Mouse (Mus musculus) cerebellum, adult 2 months (tissue): ENCODE measurements around the gene Lrrn3. TPM values are rescaled to one million over a fixed set of nuclear protein-coding genes. Genes with fewer than 3 reads are reported as not detected.
A peak's percentile ranks its signal among the peaks of the same experiment; 100 is the strongest.

ENCODE experiments used
- DNase-seq, 2 experiments: peaks; one replicate each; pipeline ENCODE4 v3.0.0; 2021
- H3K27ac ChIP-seq: fragments of 200-500 bp; 2 replicates; pipeline ENCODE4 v1.5.1; 2012; ENCODE audit warnings: low read length, control low read depth, inconsistent platforms; ENCODE audit not compliant: insufficient read depth
- H3K27me3 ChIP-seq: fragments of 200-500 bp; 2 replicates; pipeline ENCODE4 v1.6.1; 2012; ENCODE audit warnings: inconsistent platforms, mild to moderate bottlenecking, low read length, moderate library complexity; ENCODE audit not compliant: control insufficient read depth, insufficient read depth
- H3K4me1 ChIP-seq: fragments of 200-500 bp; 2 replicates; pipeline ENCODE4 v1.6.1; 2011; ENCODE audit warnings: low read length; ENCODE audit not compliant: control insufficient read depth, insufficient read depth
- H3K4me3 ChIP-seq: fragments of 200-500 bp; replicated peaks from 2 replicates; pipeline ENCODE3; 2011; ENCODE audit warnings: mild to moderate bottlenecking, low read depth, low read length, control low read depth; ENCODE audit not compliant: insufficient read depth
- CTCF ChIP-seq: fragments of 200-500 bp; IDR thresholded peaks from 2 replicates; pipeline ENCODE4 v1.5.1; 2011; ENCODE audit warnings: low read depth, mild to moderate bottlenecking, control low read depth, low read length, moderate library complexity, borderline replicate concordance; ENCODE audit not compliant: insufficient read depth
- POLR2A ChIP-seq: fragments of 200-500 bp; IDR thresholded peaks from 2 replicates; pipeline ENCODE4 v1.6.1; 2011; ENCODE audit warnings: low read length, control low read depth, borderline replicate concordance; ENCODE audit not compliant: insufficient read depth
- WGBS: fragments of 180-500 bp; shearing (Covaris S2); methylation state at CpG from one replicate; pipeline ENCODE4 v1.1.7; 2018; 5-methylcytosine and 5-hydroxymethylcytosine counted together
- polyA plus RNA-seq: library from polyadenylated mRNA; depleted of rRNA; stranded (reverse); fragments of >200 nt; gene quantifications from 2 replicates; pipeline ENCODE4 v1.2.3, GENCODE M21; 2012; rRNA removed

The Lrrn3 gene
- polyA plus RNA-seq = 22.8 and 23.2 TPM in 2 replicates

DNA sequence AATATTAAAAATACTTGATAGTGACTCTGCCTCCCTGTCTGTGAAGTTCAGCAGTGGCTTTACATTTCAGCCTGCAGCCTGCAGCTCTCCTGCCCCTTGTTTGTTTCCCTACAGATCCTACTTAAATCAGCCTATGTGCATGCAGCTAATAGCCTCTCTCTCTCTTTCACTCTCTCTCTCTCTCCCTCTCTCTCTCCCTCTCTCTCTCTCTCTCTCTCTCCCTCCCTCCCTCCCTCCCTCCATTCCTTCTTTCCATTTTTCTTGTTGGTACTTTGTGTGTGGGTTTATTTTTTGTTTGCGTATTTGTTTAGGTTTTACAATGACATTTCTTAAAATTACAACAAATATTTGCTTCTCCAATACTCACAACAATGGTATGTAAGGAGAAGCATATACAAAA lies at the start of gene Lrrn3:
Gene Lrrn3 (minus strand): TSS at position 101 of the 400 bp plus-strand sequence.
- Histone ChIP-seq H3K27me3 (no peaks in the 10 kb centered on the region), H3K27ac (peak within 1 kb of the TSS; percentile 78), H3K4me1 (0 out of 2 replicates have a peak, but pooled peaks cover 3% of the 10 kb centered on the region), H3K4me3 (peak within 1 kb of the TSS; percentile 80)
- peak in 1 of 2 experiments; percentile 20 for DNase-seq
- WGBS = 100% methylated on average over 1 of the region's 1 CpGs
- TF ChIP-seq CTCF (no peak), POLR2A (no peak)

DNA sequence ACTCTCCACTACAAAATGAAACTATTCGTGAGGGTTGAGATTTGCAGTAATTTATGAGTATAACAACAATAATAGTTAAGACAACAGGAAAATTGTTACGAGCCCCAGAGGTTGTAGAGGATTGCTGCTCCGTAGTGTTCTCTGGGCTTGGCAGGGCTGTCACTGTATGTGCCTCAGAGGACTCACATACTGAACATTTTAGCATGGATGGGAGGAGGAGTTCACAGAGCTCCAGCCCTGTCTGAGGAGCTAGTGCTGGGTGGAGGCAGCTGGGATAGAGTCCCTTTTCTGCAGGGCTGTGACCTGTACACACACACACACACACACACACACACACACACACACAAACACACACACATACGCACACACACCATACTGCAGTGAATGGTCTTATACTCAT lies 42.2 kb upstream of the Lrrn3 start:
- no peak for DNase-seq
- TF ChIP-seq CTCF (no peak), POLR2A (no peak)
- Histone ChIP-seq H3K27me3 (no peaks in the 10 kb centered on the region), H3K4me3 (no peak overlapping the region), H3K27ac (no peak overlapping the region), H3K4me1 (no peaks in the 10 kb centered on the region)
- 86% methylated on average over 4 of the region's 4 CpGs for WGBS

DNA sequence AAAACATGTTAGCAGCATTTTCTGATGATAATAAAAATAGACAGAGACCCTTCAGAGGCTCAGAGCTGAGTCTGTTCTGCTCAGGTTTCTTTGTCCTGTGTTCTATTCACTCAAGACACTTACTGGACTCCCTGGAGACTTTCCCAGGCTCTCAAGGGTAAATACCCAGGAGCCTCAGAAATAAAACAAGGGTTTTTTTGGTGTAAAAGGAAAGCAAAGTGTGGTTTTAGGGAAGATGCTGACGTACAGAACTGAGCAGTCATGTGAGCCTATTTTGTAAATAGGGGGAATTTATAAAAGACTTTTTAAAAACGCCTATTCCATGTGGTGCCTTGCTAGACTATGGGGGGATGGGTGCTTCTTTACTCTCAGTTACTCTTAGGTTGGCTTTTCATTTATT lies 40.5 kb upstream of the Lrrn3 start:
- TF ChIP-seq CTCF = no peak
- no peak for DNase-seq
- Histone ChIP-seq H3K27me3 (no peaks in the 10 kb centered on the region), H3K4me1 (no peaks in the 10 kb centered on the region), H3K27ac (no peak overlapping the region), H3K4me3 (no peak overlapping the region)
- 72% methylated on average over 2 of the region's 2 CpGs for WGBS

DNA sequence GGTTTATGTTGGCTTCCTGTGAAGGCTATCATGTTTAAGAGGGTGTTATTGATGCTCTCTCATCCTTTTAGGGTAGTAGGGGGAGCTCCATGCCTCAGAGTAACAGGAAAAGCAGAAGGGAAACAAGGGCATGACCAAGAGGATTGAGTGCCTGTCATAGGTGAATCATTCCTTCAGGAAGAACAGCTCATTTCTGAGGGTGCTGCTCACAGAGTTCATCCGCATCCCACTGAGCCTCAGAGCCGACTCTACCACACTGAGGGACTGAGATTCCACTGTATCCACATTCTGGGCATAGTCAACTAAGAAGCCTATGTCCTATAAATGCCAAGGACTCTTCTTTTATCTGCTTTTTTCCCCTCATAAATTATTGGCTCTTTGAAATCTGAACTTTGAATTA lies 35.4 kb upstream of the Lrrn3 start:
- no peak for DNase-seq

DNA sequence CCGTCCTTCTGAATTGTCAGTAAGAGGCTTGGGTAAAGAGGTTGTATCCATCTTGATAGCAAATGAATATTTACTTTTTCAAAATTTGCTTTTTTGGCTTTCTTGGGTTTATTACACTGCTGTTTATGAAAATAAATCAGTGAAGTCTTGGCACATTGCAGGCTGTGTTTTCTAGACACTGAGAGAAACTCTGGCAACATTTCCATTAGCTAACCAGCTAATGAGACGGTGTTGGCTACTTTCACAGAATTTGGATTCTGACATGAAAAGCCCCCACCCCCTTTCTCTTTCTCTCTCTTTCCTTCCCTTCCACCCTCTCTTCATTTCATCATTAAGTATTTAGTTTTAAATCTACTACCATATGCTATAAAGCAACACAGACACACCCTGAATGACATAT lies 34.1 kb upstream of the Lrrn3 start:
- Histone ChIP-seq H3K4me1 (no peaks in the 10 kb centered on the region), H3K27ac (no peak overlapping the region), H3K27me3 (no peaks in the 10 kb centered on the region), H3K4me3 (no peak overlapping the region)
- no peak for DNase-seq
- WGBS = 90% methylated on average over 2 of the region's 2 CpGs
- TF ChIP-seq POLR2A (no peak), CTCF (no peak)

More for the DNA sequence above, 35.4 kb upstream of the Lrrn3 start:
- Histone ChIP-seq H3K4me1 (no peaks in the 10 kb centered on the region), H3K27ac (no peak overlapping the region), H3K4me3 (no peak overlapping the region), H3K27me3 (no peaks in the 10 kb centered on the region)
- WGBS = 85% methylated on average over 2 of the region's 2 CpGs
- TF ChIP-seq CTCF (no peak), POLR2A (no peak)

DNA sequence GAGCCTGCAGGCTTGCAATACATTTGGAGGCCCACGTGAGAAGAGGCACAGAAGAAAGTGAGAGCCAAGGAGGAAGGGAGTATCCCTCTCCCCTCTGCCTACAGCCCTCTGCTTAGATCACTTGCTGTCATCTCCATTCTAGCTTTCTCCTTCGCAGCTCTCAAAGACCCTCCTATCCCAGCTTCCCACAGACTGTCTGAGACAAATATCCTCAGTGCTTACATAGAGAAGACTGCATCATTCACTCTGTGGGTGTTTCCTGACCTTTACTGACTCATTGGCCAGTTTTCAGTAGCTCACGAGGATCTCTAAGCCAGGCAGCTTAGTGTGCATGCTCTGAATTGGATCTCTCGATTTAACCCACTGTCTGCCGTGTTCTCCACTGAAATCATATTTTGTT lies 32.7 kb upstream of the Lrrn3 start:
- Histone ChIP-seq H3K4me1 (no peaks in the 10 kb centered on the region), H3K27ac (no peak overlapping the region), H3K4me3 (no peak overlapping the region), H3K27me3 (no peaks in the 10 kb centered on the region)
- TF ChIP-seq CTCF = no peak
- TF ChIP-seq POLR2A = no peak
- no peak for DNase-seq
- 62% methylated on average over 5 of the region's 5 CpGs for WGBS

DNA sequence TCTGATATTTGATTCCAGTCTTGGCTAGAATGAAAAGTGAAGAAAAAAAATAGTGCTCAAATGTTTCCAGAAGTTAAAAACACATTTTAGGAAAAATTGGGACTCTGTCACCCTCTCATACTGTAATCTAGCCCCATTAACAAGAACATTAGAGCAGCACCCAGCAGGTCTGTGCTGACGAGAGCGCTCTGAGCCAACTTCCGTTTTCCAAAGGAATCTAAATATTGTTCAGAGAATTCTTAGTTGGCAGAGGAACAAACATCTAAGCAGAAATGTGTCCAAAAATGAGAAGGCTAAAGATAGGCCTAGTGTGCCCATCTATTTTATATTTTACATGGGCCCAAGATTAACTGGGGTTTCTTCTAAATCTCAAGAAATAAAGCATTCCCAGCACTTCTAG lies 24.4 kb upstream of the Lrrn3 start:
- no peaks in the 10 kb centered on the region for H3K4me1 ChIP-seq
- TF ChIP-seq POLR2A = no peak
- no peak for TF ChIP-seq CTCF
- peak in 1 of 2 experiments; percentile 8 for DNase-seq
- H3K4me3 ChIP-seq = no peak overlapping the region
- H3K27me3 ChIP-seq = no peaks in the 10 kb centered on the region
- H3K27ac ChIP-seq = no peak overlapping the region
- 33% methylated on average over 3 of the region's 3 CpGs for WGBS

DNA sequence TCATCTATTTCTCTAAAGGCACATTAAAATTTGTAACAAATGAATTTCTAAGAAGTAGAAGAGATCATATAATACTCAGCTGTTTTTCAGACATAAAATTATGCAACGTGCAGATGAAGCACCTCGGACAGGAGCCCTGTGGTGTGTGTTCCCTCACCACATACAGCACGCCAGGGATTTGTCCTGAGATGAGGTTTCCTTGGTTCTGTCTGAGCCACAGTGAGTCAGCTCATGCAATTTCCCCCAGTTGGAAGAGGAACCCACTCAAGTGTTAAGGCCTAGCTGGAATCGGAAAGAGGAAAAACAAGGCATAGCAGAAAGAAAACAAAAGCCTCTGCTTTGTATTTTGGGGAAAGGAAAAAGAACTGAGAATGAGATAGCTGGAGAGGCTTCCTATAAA lies 22.4 kb upstream of the Lrrn3 start:
- TF ChIP-seq POLR2A = no peak
- no peak for TF ChIP-seq CTCF
- DNase-seq = no peak
- Histone ChIP-seq H3K4me1 (no peaks in the 10 kb centered on the region), H3K4me3 (no peak overlapping the region), H3K27ac (no peak overlapping the region), H3K27me3 (no peaks in the 10 kb centered on the region)
- 81% methylated on average over 4 of the region's 4 CpGs for WGBS
